Mouse (Mus musculus) limb, embryonic 11.5 days (tissue): Measurements from ENCODE around the gene Cdx4. TPM values are rescaled to one million over a fixed set of nuclear protein-coding genes. Genes with fewer than 3 reads are reported as not detected.

Source experiments
- ATAC-seq: fragments of 200-750 bp; cut with Nextera tagmentation; 2 replicates; pipeline ENCODE4 v1.8.0; 2017; ENCODE audit warnings: low read depth; ENCODE audit not compliant: insufficient number of reproducible peaks, low FRiP score, low TSS enrichment
- DNase-seq: peaks from one replicate; pipeline ENCODE4 v3.0.0-alpha.2; 2015; ENCODE audit warnings: low spot score
- H3K27ac ChIP-seq: fragments of 300-500 bp; sonication (generic); replicated peaks from 2 replicates; pipeline ENCODE4 v1.5.1; 2014; ENCODE audit warnings: low read depth, mild to moderate bottlenecking, low read length
- H3K27me3 ChIP-seq: fragments of 300-500 bp; sonication (generic); 2 replicates; pipeline ENCODE4 v1.6.1; 2014; ENCODE audit warnings: mild to moderate bottlenecking, low read length, mixed read lengths; ENCODE audit not compliant: control insufficient read depth, insufficient read depth
- H3K36me3 ChIP-seq: fragments of 300-500 bp; sonication (generic); 2 replicates; pipeline ENCODE4 v1.6.1; 2014; ENCODE audit warnings: mild to moderate bottlenecking, low read length, moderate library complexity, mixed read lengths; ENCODE audit not compliant: control insufficient read depth, insufficient read depth
- H3K4me1 ChIP-seq: fragments of 300-500 bp; sonication (generic); 2 replicates; pipeline ENCODE4 v1.6.1; 2014; ENCODE audit warnings: low read length, mixed read lengths; ENCODE audit not compliant: control insufficient read depth, insufficient read depth
- H3K4me2 ChIP-seq: fragments of 300-500 bp; sonication (generic); 2 replicates; pipeline ENCODE4 v1.6.1; 2014; ENCODE audit warnings: low read depth, mild to moderate bottlenecking, moderate library complexity; ENCODE audit not compliant: severe bottlenecking
- H3K4me3 ChIP-seq: fragments of 300-500 bp; sonication (generic); 2 replicates; pipeline ENCODE4 v1.5.1; 2014; ENCODE audit warnings: low read depth, low read length
- H3K9ac ChIP-seq: fragments of 300-500 bp; sonication (generic); 2 replicates; pipeline ENCODE4 v1.6.1; 2014; ENCODE audit warnings: mild to moderate bottlenecking, low read length
- H3K9me3 ChIP-seq: fragments of 300-500 bp; sonication (generic); 2 replicates; pipeline ENCODE4 v1.6.1; 2016; ENCODE audit warnings: low read length; ENCODE audit not compliant: control insufficient read depth
- WGBS: fragments of 180-500 bp; shearing (Covaris S2); extraction: QIAGEN DNeasy Blood & Tissue Kit; methylation state at CpG from one replicate; pipeline ENCODE4 v1.1.7; 2014; 5-methylcytosine and 5-hydroxymethylcytosine counted together
- polyA plus RNA-seq: library from polyadenylated mRNA; unstranded; fragments of >200 nt; fragmentation: Nextera tagmentation; extraction: Ambion mirVana; gene quantifications from 2 replicates; pipeline ENCODE4 v1.2.1, GENCODE M21; 2014

Gene Cdx4
- polyA plus RNA-seq, 1 experiment from 2014 or later: not detected

GRCm38 (mm10) chrX:103366201-103366600, 45.0 kb downstream of the Cdx4 start:
- no peak overlapping the region for H3K4me3 ChIP-seq
- DNase-seq (no peak), ATAC-seq (no peak)
- H3K4me2 ChIP-seq: no peak overlapping the region
- no peak overlapping the region for H3K27ac ChIP-seq
- no peaks in the 10 kb centered on the region for H3K9me3 ChIP-seq
- H3K9ac ChIP-seq: no peak overlapping the region
- peaks cover 2% of the 10 kb centered on the region; the same call in 1 of the 2 replicates for H3K27me3 ChIP-seq
- whole genome bisulfite sequencing: 67% methylated on average over 5 of the region's 5 CpGs
- H3K36me3 ChIP-seq: no peaks in the 10 kb centered on the region
- no peaks in the 10 kb centered on the region for H3K4me1 ChIP-seq

DNA sequence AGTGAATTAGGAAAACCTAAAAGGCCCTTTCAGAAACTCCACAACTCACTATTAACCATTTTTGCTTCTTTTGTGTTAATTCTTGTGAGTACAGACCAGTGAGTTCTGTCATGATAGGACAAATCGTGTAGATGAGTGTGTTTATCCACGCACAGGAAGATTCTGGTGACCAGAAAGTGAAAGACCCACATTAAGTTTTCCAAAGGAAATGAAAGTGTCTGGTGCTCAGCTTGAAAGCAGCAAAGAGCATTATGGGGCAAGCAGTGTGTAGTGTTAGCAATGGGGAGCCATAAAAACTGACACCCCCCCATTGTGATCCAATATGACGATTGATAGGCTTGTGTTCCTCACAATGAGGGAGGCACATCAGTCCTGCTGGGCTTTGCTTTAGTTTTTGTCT, 47.5 kb downstream of the Cdx4 start:
- no peak for ATAC-seq
- WGBS: 69% methylated on average over 3 of the region's 3 CpGs
- peaks cover 5% of the 10 kb centered on the region; the same call in 1 of the 2 replicates for H3K27me3 ChIP-seq

GRCm38 (mm10) chrX:103371221-103371620, 50.0 kb downstream of the Cdx4 start:
- ATAC-seq (no peak), DNase-seq (no peak)
- Histone ChIP-seq H3K36me3 (no peaks in the 10 kb centered on the region), H3K9me3 (no peaks in the 10 kb centered on the region), H3K4me3 (no peak overlapping the region), H3K4me1 (no peaks in the 10 kb centered on the region), H3K4me2 (no peak overlapping the region), H3K27me3 (peaks cover 7% of the 10 kb centered on the region; the same call in 1 of the 2 replicates), H3K27ac (no peak overlapping the region), H3K9ac (no peak overlapping the region)
- WGBS: 81% methylated on average over 2 of the region's 2 CpGs

More for the DNA sequence above, 47.5 kb downstream of the Cdx4 start:
- no peaks in the 10 kb centered on the region for H3K4me1 ChIP-seq
- no peaks in the 10 kb centered on the region for H3K36me3 ChIP-seq
- no peak for DNase-seq
- H3K9ac ChIP-seq: no peak overlapping the region
- H3K9me3 ChIP-seq: no peaks in the 10 kb centered on the region
- no peak overlapping the region for H3K4me3 ChIP-seq
- no peak overlapping the region for H3K4me2 ChIP-seq
- H3K27ac ChIP-seq: no peak overlapping the region

- WGBS: 35% methylated on average over 2 of the region's 2 CpGs
- peaks cover 7% of the 10 kb centered on the region; the same call in 1 of the 2 replicates for H3K27me3 ChIP-seq
- H3K4me1 ChIP-seq: no peaks in the 10 kb centered on the region
- ATAC-seq (no peak), DNase-seq (no peak)
- no peak overlapping the region for H3K27ac ChIP-seq
- no peak overlapping the region for H3K4me3 ChIP-seq
- no peak overlapping the region for H3K4me2 ChIP-seq
- no peaks in the 10 kb centered on the region for H3K36me3 ChIP-seq
- no peaks in the 10 kb centered on the region for H3K9me3 ChIP-seq
- no peak overlapping the region for H3K9ac ChIP-seq
These were observed 50.4 kb downstream of the Cdx4 start for GRCm38 (mm10) chrX:103371627-103372026.

- no peak overlapping the region for H3K4me3 ChIP-seq
- DNase-seq (peak; percentile 24), ATAC-seq (no peak)
- 65% methylated on average over 5 of the region's 5 CpGs for WGBS
- H3K4me1 ChIP-seq: no peaks in the 10 kb centered on the region
- H3K4me2 ChIP-seq: no peak overlapping the region
- no peaks in the 10 kb centered on the region for H3K9me3 ChIP-seq
- H3K27me3 ChIP-seq: peaks cover 7% of the 10 kb centered on the region; the same call in 1 of the 2 replicates
- H3K36me3 ChIP-seq: no peaks in the 10 kb centered on the region
- H3K27ac ChIP-seq: no peak overlapping the region
- no peak overlapping the region for H3K9ac ChIP-seq
These were observed 53.1 kb downstream of the Cdx4 start for GRCm38 (mm10) chrX:103374250-103374649.

Other genes starting within 250 kb of the Cdx4 start
- gene Nap1l2, start 134.8 kb upstream of the Cdx4 start, polyA plus RNA-seq: 3.1 TPM in 2 replicates
- gene Chic1, start 35.1 kb downstream of the Cdx4 start, polyA plus RNA-seq: 3.5 and 3.6 TPM in 2 replicates
- 0.44 TPM in 1 of 2 replicates, not detected in the other for gene Tsx, start 93.1 kb downstream of the Cdx4 start, polyA plus RNA-seq
- gene Gm26992, start 100.6 kb downstream of the Cdx4 start, polyA plus RNA-seq: not detected in 2 replicates